Mouse (Mus musculus) liver, postnatal 0 days (tissue): ENCODE data around the gene Psmd3.

Source experiments
- CTCF ChIP-seq: sonication (generic); IDR thresholded peaks from 2 replicates; pipeline ENCODE4 v1.5.1; 2016; ENCODE audit warnings: antibody characterized with exemption, low read depth
- EP300 ChIP-seq: IDR thresholded peaks from 2 replicates; pipeline ENCODE4 v1.6.1; 2016; ENCODE audit warnings: antibody characterized with exemption, low read depth, mild to moderate bottlenecking

- TF ChIP-seq CTCF (no peak), EP300 (no peak)
Observed at GRCm38 (mm10) chr11:98672482-98672881, 9.9 kb upstream of the Psmd3 start.
